7 mouse cellular contexts compared by ENCODE assay signal in the genomic region with DNA sequence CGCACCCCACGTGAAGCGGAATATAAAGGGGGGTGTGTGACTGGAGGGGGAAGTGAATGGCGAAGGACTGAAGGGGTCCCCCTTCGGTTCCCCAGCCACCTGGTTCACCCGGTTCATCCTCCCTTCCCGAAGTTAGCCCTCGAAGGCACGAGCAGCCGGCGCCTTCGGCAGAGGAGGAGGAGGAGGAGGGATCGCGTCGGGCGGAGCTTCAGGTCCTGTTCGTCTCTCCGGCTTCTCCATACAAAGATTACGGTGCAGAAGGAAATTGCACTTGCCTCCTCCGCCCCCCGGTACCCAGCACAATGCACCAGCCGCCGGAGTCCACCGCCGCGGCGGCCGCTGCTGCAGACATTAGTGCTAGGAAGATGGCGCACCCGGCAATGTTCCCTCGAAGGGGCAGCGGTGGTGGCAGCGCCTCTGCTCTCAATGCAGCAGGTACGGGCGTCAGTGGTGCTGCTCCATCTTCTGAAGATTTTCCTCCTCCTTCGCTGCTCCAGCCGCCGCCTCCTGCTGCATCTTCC. TPM values are rescaled to one million over a fixed set of nuclear protein-coding genes. Genes with fewer than 3 reads are reported as not detected.
DNase-seq lines count a peak whose midpoint lies in the region; ATAC-seq lines count a peak whose summit lies in the region.

No protein-coding gene starts in this region.

- ATAC-seq in megakaryocyte progenitor cell, adult 5-6 weeks (replicated peaks; ENCODE audit: poor library complexity), result 0 out of 2 replicates have a peak, but pooled peaks have one; percentile 2

- intact Hi-C loops in left cerebral cortex, postnatal 25 days (cut with DNase I), result loop anchor here (2.0 to 10.0 kb wide), 2 partner anchors 35 to 571 kb away; partner anchors contain the start of gene Tpt1

- peak; percentile 43 to 55 for DNase-seq in adrenal gland, adult 18-20 months (ENCODE audit: low spot score in 2 of 2)
- peak; percentile 69 to 81 for DNase-seq in cerebellum, postnatal 10 days
- peak; percentile 66 to 68 for DNase-seq in frontal cortex, postnatal 36 days (ENCODE audit: low spot score in 2 of 2)
- DNase-seq in induced T-regulatory cell, adult 2 months (ENCODE audit: low read depth), result peak; percentile 52
- peak; percentile 65 to 72 for DNase-seq in left cerebral cortex, postnatal 25 days (ENCODE audit: low spot score in 2 of 2)
- DNase-seq in right cerebral cortex, postnatal 36 days (ENCODE audit: low spot score in 2 of 2), result peak; percentile 53 to 60

RNA-seq across cellular contexts. Expression of gene Tsc22d1, which starts 1.1 kb away (rescaled TPM):
- total RNA-seq in adrenal gland, adult 18-20 months (2021), result 1,000 to 10,000 TPM in 1 of 2 experiments, 100 to 1,000 TPM in 1; 945 to 1,401 TPM
- total RNA-seq in left cerebral cortex, postnatal 25 days (2021), result 100 to 1,000 TPM; 565 to 602 TPM
- total RNA-seq in megakaryocyte progenitor cell, adult 5-6 weeks (2015), result 44.8 and 46.4 TPM in 2 replicates
- 32.6 and 36.5 TPM in 2 replicates for total RNA-seq in megakaryocyte progenitor cell, adult 5-6 weeks (2017)

Comparison
In these comparisons a context has a peak if more than half of its experiments do, and no peak if none do; other contexts are left out.
1. Peak in every context shown above with its lines: DNase-seq and ATAC-seq.
2. RNA of gene Tsc22d1, which starts 1.1 kb away (total RNA-seq): 945 to 1,401 TPM in adrenal gland, adult 18-20 months and 565 to 602 TPM in left cerebral cortex, postnatal 25 days; 32.6 to 46.4 TPM in megakaryocyte progenitor cell, adult 5-6 weeks; every median in the first group is over 10 times any median in the second.